8 mouse cellular contexts compared by ENCODE assay signal in the genomic region with DNA sequence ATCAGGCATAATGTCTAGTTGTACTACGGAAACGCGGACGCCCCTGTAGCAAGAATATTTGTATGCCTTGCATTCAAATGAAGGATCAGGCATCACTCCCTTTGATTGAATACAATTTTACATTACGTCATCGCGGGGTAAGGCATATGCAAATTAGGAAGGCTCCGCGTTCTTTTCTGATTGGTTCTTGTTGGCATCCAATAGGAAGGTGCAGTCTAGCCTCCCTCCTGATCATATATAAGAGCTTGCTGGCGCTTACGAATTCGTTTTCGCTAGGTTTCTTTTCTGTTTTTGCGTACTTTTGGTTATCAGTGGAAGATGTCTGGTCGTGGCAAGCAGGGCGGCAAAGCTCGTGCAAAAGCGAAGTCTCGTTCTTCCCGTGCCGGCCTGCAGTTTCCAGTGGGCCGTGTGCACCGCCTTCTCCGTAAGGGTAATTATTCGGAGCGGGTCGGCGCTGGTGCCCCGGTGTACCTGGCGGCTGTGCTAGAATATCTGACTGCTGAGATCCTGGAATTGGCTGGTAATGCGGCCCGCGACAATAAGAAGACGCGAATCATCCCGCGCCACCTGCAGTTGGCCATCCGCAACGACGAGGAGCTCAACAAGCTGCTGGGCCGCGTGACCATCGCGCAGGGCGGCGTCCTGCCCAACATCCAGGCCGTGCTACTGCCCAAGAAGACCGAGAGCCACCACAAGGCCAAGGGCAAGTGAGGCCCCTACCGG. TPM values are rescaled to one million over a fixed set of nuclear protein-coding genes. Genes with fewer than 3 reads are reported as not detected.
A peak's percentile ranks its signal among the peaks of the same experiment; 100 is the strongest.
DNase-seq lines count a peak whose midpoint lies in the region; ATAC-seq lines count a peak whose summit lies in the region.

A gene (plus strand): TSS at position 266 of the 723 bp plus-strand sequence.
A gene (plus strand): TSS at position 266 of the 723 bp plus-strand sequence.

- peak; percentile 83 for DNase-seq in adipocyte (ENCODE audit: low spot score)
- peak; percentile 98 for DNase-seq in embryo, embryonic 10 days (ENCODE audit: low spot score)
- peak; percentile 80 for DNase-seq in gastrocnemius, postnatal 10 days
- DNase-seq in induced T-regulatory cell, adult 2 months (ENCODE audit: low read depth), result peak; percentile 98
- DNase-seq in left cerebral cortex, adult 9 months (ENCODE audit: low spot score in 2 of 2), result peak; percentile 98
- DNase-seq in right cerebral cortex, postnatal 14 days, result peak; percentile 85
- peak; percentile 76 to 84 for DNase-seq in urinary bladder, postnatal 36 days (ENCODE audit: low spot score in 2 of 2)

- peak; percentile 70 for ATAC-seq in megakaryocyte progenitor cell, adult 5-6 weeks (replicated peaks; ENCODE audit: poor library complexity)

RNA-seq across cellular contexts. Expression of the first gene that starts in this region (rescaled TPM):
- total RNA-seq in gastrocnemius, postnatal 10 days (2021), result 10 to 100 TPM; 25.1 to 25.6 TPM
- total RNA-seq in megakaryocyte progenitor cell, adult 5-6 weeks (2015), result 19.4 and 20.2 TPM in 2 replicates
- total RNA-seq in megakaryocyte progenitor cell, adult 5-6 weeks (2017), result 223 and 238 TPM in 2 replicates

RNA-seq across cellular contexts. Expression of the second gene that starts in this region (rescaled TPM):
- under 1 TPM; 0.14 TPM for total RNA-seq in gastrocnemius, postnatal 10 days (2021)
- 0.10 TPM in 1 of 2 replicates, not detected in the other for total RNA-seq in megakaryocyte progenitor cell, adult 5-6 weeks (2015)
- total RNA-seq in megakaryocyte progenitor cell, adult 5-6 weeks (2017), result not detected in 2 replicates

Comparison
In these comparisons a context has a peak if more than half of its experiments do, and no peak if none do; other contexts are left out.
1. Peak in every context shown above with its lines: DNase-seq and ATAC-seq.